Mouse (Mus musculus): ENCODE measurements around the gene Dpt. TPM values are rescaled to one million over a fixed set of nuclear protein-coding genes. Genes with fewer than 3 reads are reported as not detected.

The Dpt gene
- polyA plus RNA-seq, 1 experiment, result 10.5 TPM

DNA sequence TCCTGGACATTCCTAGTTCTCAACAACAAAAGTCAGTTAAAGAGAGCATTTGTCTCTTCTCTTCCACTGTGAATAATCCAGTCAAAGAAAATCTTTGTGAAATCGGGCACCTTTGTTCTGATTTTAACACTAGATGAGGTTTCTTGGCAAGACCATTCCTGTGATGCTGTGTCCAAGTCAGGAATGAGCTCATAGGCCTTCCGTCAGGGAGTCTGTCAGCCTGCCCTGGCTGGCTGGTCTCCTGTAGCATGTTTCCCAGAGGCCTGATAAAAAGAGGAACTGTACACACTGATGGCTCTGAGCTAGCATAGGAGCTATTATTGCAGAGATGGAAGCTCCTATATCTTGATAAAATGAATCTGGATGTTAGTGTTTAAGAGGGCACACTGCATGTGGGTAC lies 17.8 kb downstream of the Dpt start:
- Histone ChIP-seq H3K4me1 (ENCODE audit: control insufficient read depth, insufficient read depth, insufficient read length) (peaks cover 8% of the 10 kb centered on the region; the same call in 1 of the 2 replicates), H3K4me3 (ENCODE audit: extremely low read depth, insufficient read depth, insufficient read length) (no peak overlapping the region), H3K27me3 (ENCODE audit: control insufficient read depth, insufficient read depth, low read length) (no peaks in the 10 kb centered on the region), H3K36me3 (ENCODE audit: control insufficient read depth, insufficient read depth, low read length) (no peaks in the 10 kb centered on the region), H3K27ac (ENCODE audit: insufficient read depth, low read length) (no peak overlapping the region)
- no peak for DNase-seq (ENCODE audit: low read depth in 1 of 2, low spot score in 2 of 2)
- WGBS, result 63% methylated on average over 2 of the region's 2 CpGs
- TF ChIP-seq CTCF (IDR thresholded peaks at IDR 0.05; ENCODE audit: extremely low read depth, insufficient read depth, insufficient read length, insufficient replicate concordance), result no peak
- TF ChIP-seq POLR2A (IDR thresholded peaks at IDR 0.05; ENCODE audit: low read depth, low read length), result no peak

DNA sequence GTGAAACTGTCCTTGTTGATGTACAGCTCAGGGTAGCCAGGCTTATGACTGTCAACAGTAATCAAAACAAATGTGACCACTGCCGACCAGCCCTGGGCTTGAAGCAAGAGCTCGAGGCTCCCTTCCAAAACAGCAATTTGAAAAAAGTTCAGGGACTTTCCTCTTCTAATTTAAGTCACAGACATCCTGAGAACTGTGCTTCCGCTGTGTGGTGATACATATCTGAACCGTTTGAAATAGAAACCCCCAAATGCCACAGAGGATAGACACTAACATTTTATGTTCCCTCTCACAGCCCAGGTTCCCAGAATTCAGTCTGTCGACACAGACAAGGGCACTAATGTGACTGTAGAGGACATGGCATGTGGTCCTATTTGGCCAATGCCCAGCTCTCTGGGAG lies 18.9 kb downstream of the Dpt start:
- peaks cover 8% of the 10 kb centered on the region; the same call in 1 of the 2 replicates for H3K4me1 ChIP-seq (ENCODE audit: control insufficient read depth, insufficient read depth, insufficient read length)
- DNase-seq (ENCODE audit: low read depth in 1 of 2, low spot score in 2 of 2), result peak; percentile 12 to 33
- WGBS, result 9% methylated on average over 5 of the region's 5 CpGs
- no peak for TF ChIP-seq CTCF (IDR thresholded peaks at IDR 0.05; ENCODE audit: extremely low read depth, insufficient read depth, insufficient read length, insufficient replicate concordance)
- TF ChIP-seq POLR2A (IDR thresholded peaks at IDR 0.05; ENCODE audit: low read depth, low read length), result no peak
- no peaks in the 10 kb centered on the region for H3K36me3 ChIP-seq (ENCODE audit: control insufficient read depth, insufficient read depth, low read length)
- peak overlapping the region; percentile 5; the same call in 1 of the 2 replicates for H3K27ac ChIP-seq (ENCODE audit: insufficient read depth, low read length)
- H3K27me3 ChIP-seq (ENCODE audit: control insufficient read depth, insufficient read depth, low read length), result no peaks in the 10 kb centered on the region
- no peak overlapping the region for H3K4me3 ChIP-seq (ENCODE audit: extremely low read depth, insufficient read depth, insufficient read length)

DNA sequence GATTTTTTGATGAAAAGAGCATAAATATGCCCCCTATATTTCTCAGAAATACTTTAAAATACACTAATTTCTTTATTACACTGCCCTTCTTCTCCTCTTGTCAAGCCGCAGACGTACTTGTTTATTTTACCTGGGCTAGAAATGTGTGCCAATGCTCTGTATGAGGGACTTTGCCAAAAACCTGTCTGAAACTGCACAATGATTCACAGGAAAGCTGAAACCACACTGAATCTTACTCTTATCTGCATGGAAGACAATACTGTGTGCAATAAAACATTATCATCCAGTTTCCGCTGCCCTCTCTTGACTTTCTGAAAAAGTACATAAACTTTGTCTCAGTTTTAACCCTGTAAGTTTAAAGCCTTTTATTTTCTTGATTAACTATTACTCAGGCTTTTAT lies 20.9 kb downstream of the Dpt start:
- 94% methylated on average over 3 of the region's 3 CpGs for WGBS
- DNase-seq (ENCODE audit: low read depth in 1 of 2, low spot score in 2 of 2), result no peak
- Histone ChIP-seq H3K4me3 (ENCODE audit: extremely low read depth, insufficient read depth, insufficient read length) (no peak overlapping the region), H3K27ac (ENCODE audit: insufficient read depth, low read length) (no peak overlapping the region), H3K4me1 (ENCODE audit: control insufficient read depth, insufficient read depth, insufficient read length) (peaks cover 8% of the 10 kb centered on the region; the same call in 1 of the 2 replicates), H3K36me3 (ENCODE audit: control insufficient read depth, insufficient read depth, low read length) (no peaks in the 10 kb centered on the region), H3K27me3 (ENCODE audit: control insufficient read depth, insufficient read depth, low read length) (no peaks in the 10 kb centered on the region)
- no peak for TF ChIP-seq CTCF (IDR thresholded peaks at IDR 0.05; ENCODE audit: extremely low read depth, insufficient read depth, insufficient read length, insufficient replicate concordance)
- TF ChIP-seq POLR2A (IDR thresholded peaks at IDR 0.05; ENCODE audit: low read depth, low read length), result no peak

DNA sequence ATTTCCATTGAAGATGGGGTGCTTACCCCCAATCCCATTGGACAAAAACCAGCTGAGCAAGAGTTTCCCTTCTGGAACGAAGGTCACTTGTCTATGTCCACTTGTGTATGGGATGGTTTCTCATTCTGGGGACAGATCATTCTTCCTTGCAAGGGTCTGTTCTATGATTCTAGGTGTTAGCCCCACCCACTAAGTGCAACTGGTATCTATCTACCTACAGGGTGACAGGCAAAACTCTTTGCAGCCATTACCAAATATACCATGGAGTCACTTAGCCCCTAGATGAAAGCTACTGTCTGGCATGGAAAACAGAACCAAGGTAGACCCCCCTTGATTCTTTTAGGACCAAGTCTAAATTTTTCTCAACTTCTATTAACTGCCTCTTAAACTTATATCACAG lies 24.9 kb downstream of the Dpt start:
- 97% methylated on average over 1 of the region's 1 CpGs for WGBS

DNA sequence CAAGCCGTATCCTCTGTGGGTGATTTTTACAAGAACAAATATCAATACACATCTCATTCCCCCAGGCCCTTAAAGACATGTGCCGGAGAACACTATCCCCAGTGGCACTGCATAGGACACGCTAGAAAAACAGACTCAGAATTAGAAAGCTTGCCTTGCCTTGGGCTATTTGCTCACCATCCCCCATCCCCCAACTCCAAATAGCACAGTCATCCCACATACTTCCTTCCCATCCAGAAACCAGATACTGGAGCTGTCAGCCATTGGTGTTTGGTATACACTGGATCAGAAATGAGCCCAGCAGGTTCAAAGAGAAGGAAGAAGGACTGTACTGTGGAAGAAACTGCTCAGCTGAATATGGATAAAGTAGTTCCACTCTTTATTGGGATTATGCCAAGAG lies 25.4 kb downstream of the Dpt start:
- no peak overlapping the region for H3K4me3 ChIP-seq (ENCODE audit: extremely low read depth, insufficient read depth, insufficient read length)
- no peak for DNase-seq (ENCODE audit: low read depth in 1 of 2, low spot score in 2 of 2)
- H3K27ac ChIP-seq (ENCODE audit: insufficient read depth, low read length), result no peak overlapping the region
- no peaks in the 10 kb centered on the region for H3K27me3 ChIP-seq (ENCODE audit: control insufficient read depth, insufficient read depth, low read length)
- H3K36me3 ChIP-seq (ENCODE audit: control insufficient read depth, insufficient read depth, low read length), result no peaks in the 10 kb centered on the region
- 77% methylated on average over 3 of the region's 3 CpGs for WGBS
- no peak for TF ChIP-seq POLR2A (IDR thresholded peaks at IDR 0.05; ENCODE audit: low read depth, low read length)
- TF ChIP-seq CTCF (IDR thresholded peaks at IDR 0.05; ENCODE audit: extremely low read depth, insufficient read depth, insufficient read length, insufficient replicate concordance), result no peak
- H3K4me1 ChIP-seq (ENCODE audit: control insufficient read depth, insufficient read depth, insufficient read length), result no peaks in the 10 kb centered on the region

More for the DNA sequence above, 24.9 kb downstream of the Dpt start:
- no peak overlapping the region for H3K27ac ChIP-seq (ENCODE audit: insufficient read depth, low read length)
- no peak for TF ChIP-seq POLR2A (IDR thresholded peaks at IDR 0.05; ENCODE audit: low read depth, low read length)
- no peak for TF ChIP-seq CTCF (IDR thresholded peaks at IDR 0.05; ENCODE audit: extremely low read depth, insufficient read depth, insufficient read length, insufficient replicate concordance)
- DNase-seq (ENCODE audit: low read depth in 1 of 2, low spot score in 2 of 2), result no peak
- H3K36me3 ChIP-seq (ENCODE audit: control insufficient read depth, insufficient read depth, low read length), result no peaks in the 10 kb centered on the region
- no peak overlapping the region for H3K4me3 ChIP-seq (ENCODE audit: extremely low read depth, insufficient read depth, insufficient read length)
- no peaks in the 10 kb centered on the region for H3K27me3 ChIP-seq (ENCODE audit: control insufficient read depth, insufficient read depth, low read length)
- H3K4me1 ChIP-seq (ENCODE audit: control insufficient read depth, insufficient read depth, insufficient read length), result no peaks in the 10 kb centered on the region

DNA sequence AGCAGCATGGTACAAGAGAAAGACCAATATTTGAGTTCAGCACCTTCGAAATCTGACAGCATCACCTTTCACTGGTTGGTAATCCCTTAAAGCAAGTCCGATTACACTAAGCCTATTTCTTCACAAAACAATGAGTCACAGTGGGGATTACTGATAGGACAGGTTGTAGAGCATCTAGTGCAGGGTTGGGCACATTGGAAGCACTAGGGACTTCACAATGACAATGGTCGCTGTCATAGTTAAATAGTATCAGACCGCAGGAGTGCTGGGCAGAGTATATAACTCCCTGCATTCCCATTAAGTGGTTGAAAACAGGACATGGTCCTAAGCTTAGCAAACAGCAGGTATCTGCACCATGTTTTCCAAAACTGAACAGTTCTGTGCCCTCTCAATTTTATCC lies 25.8 kb downstream of the Dpt start:
- Histone ChIP-seq H3K4me3 (ENCODE audit: extremely low read depth, insufficient read depth, insufficient read length) (no peak overlapping the region), H3K27me3 (ENCODE audit: control insufficient read depth, insufficient read depth, low read length) (no peaks in the 10 kb centered on the region), H3K36me3 (ENCODE audit: control insufficient read depth, insufficient read depth, low read length) (no peaks in the 10 kb centered on the region), H3K27ac (ENCODE audit: insufficient read depth, low read length) (no peak overlapping the region), H3K4me1 (ENCODE audit: control insufficient read depth, insufficient read depth, insufficient read length) (no peaks in the 10 kb centered on the region)
- WGBS, result 92% methylated on average over 4 of the region's 4 CpGs
- DNase-seq (ENCODE audit: low read depth in 1 of 2, low spot score in 2 of 2), result no peak
- TF ChIP-seq CTCF (IDR thresholded peaks at IDR 0.05; ENCODE audit: extremely low read depth, insufficient read depth, insufficient read length, insufficient replicate concordance) (no peak), POLR2A (IDR thresholded peaks at IDR 0.05; ENCODE audit: low read depth, low read length) (no peak)

DNA sequence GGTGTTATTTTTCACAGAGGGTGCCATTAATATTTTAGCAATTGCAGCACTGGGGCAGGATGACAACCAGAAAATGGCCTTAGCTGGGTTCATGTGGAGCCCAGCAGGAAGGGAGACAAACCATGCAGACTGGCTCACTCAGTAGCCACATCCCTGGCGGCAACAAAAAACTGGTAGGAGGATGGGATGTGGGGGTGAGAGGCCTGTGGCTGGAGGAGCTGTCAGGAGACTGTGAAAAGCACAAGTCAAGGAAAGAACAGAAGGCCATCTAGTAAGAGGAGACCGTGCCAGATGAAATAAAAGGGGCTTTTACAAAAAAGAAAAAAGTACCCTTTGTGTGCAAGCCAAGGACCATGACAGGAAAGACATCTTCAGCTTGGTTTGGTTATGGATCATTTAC lies 28.5 kb downstream of the Dpt start:
- no peaks in the 10 kb centered on the region for H3K4me1 ChIP-seq (ENCODE audit: control insufficient read depth, insufficient read depth, insufficient read length)
- H3K27me3 ChIP-seq (ENCODE audit: control insufficient read depth, insufficient read depth, low read length), result no peaks in the 10 kb centered on the region
- DNase-seq (ENCODE audit: low read depth in 1 of 2, low spot score in 2 of 2), result no peak
- H3K4me3 ChIP-seq (ENCODE audit: extremely low read depth, insufficient read depth, insufficient read length), result no peak overlapping the region
- WGBS, result 85% methylated on average over 2 of the region's 2 CpGs
- TF ChIP-seq CTCF (IDR thresholded peaks at IDR 0.05; ENCODE audit: extremely low read depth, insufficient read depth, insufficient read length, insufficient replicate concordance) (no peak), POLR2A (IDR thresholded peaks at IDR 0.05; ENCODE audit: low read depth, low read length) (no peak)
- no peak overlapping the region for H3K27ac ChIP-seq (ENCODE audit: insufficient read depth, low read length)
- H3K36me3 ChIP-seq (ENCODE audit: control insufficient read depth, insufficient read depth, low read length), result no peaks in the 10 kb centered on the region
